In genomic region chr11:101582054-101583035, GRCm38 (mm10) we compare ENCODE assay signal across 8 mouse cellular contexts. TPM values are rescaled to one million over a fixed set of nuclear protein-coding genes. Genes with fewer than 3 reads are reported as not detected.
A peak's percentile ranks its signal among the peaks of the same experiment; 100 is the strongest.
DNase-seq lines count a peak whose midpoint lies in the region; ATAC-seq and TF ChIP-seq lines count a peak whose summit lies in the region.

Gene Tmem106a, plus strand, starts transcription at chr11:101582242.

- H3K9me3 ChIP-seq in heart, embryonic 15.5 days (replicated peaks): no peaks in the 10 kb centered on the region
- H3K9me3 ChIP-seq in megakaryocyte, embryonic 14.5 days: no peaks in the 10 kb centered on the region

- H3K27ac ChIP-seq in embryonic fibroblast, embryonic 13.5 days (ENCODE audit: insufficient read depth, low read length): no peak within 1 kb of the TSS
- no peak within 1 kb of the TSS for H3K27ac ChIP-seq in heart, embryonic 15.5 days
- peak within 1 kb of the TSS; percentile 45; the same call in 1 of the 2 replicates for H3K27ac ChIP-seq in spleen, adult 2 months (ENCODE audit: insufficient read depth, low read length)

- no peaks in the 10 kb centered on the region for H3K4me1 ChIP-seq in embryonic fibroblast, embryonic 13.5 days (ENCODE audit: control insufficient read depth, insufficient read depth, low read length)
- H3K4me1 ChIP-seq in heart, embryonic 15.5 days (replicated peaks): peaks cover 7% of the 10 kb centered on the region
- peaks cover 31% of the 10 kb centered on the region for H3K4me1 ChIP-seq in megakaryocyte, embryonic 14.5 days
- peaks cover 7% of the 10 kb centered on the region; the same call in 1 of the 2 replicates for H3K4me1 ChIP-seq in spleen, adult 2 months (ENCODE audit: control insufficient read depth, insufficient read depth, insufficient read length)

- DNase-seq in 3T3-L1 (ENCODE audit: low read depth, low spot score) (peak; percentile 82), ZHBTc4 (ENCODE audit: low read depth, low spot score) (peak; percentile 95)
- DNase-seq in kidney, postnatal 14 days: peak; percentile 87
- DNase-seq in spleen, adult 2 months (ENCODE audit: low read depth in 1 of 2, low spot score in 2 of 2): peak; percentile 12 to 46
- no peak for DNase-seq in frontal cortex, postnatal 25 days (ENCODE audit: low spot score in 2 of 2)

- TF ChIP-seq CTCF in embryonic fibroblast, embryonic 13.5 days (IDR thresholded peaks at IDR 0.05; ENCODE audit: borderline replicate concordance, insufficient read depth, low read length): no peak
- no peak for TF ChIP-seq CTCF in spleen, adult 2 months (IDR thresholded peaks at IDR 0.05; ENCODE audit: extremely low read depth, insufficient read depth, insufficient read length, insufficient replicate concordance)

- peak within 1 kb of the TSS; percentile 62 for H3K4me2 ChIP-seq in heart, embryonic 15.5 days

- peak within 1 kb of the TSS; percentile 45 for H3K4me3 ChIP-seq in embryonic fibroblast, embryonic 13.5 days (ENCODE audit: insufficient read depth, low read length)
- peak within 1 kb of the TSS; percentile 52 for H3K4me3 ChIP-seq in heart, embryonic 15.5 days
- H3K4me3 ChIP-seq in megakaryocyte, embryonic 14.5 days (replicated peaks): peak within 1 kb of the TSS; percentile 91
- H3K4me3 ChIP-seq in spleen, adult 2 months (ENCODE audit: extremely low read depth, insufficient read depth, insufficient read length): peak within 1 kb of the TSS; percentile 60

- ATAC-seq in heart, embryonic 15.5 days (replicated peaks; ENCODE audit: insufficient number of reproducible peaks, insufficient read depth, low FRiP score, low read depth): peak; percentile 79

- peak within 1 kb of the TSS; percentile 51; the same call in 1 of the 2 replicates for H3K9ac ChIP-seq in heart, embryonic 15.5 days

- WGBS in heart, embryonic 15.5 days: 18% methylated on average over 30 of the region's 31 CpGs
- 19% methylated on average over 29 of the region's 31 CpGs for WGBS in spleen, adult 2 months

- peaks cover 38% of the 10 kb centered on the region for H3K36me3 ChIP-seq in heart, embryonic 15.5 days
- peaks cover 84% of the 10 kb centered on the region for H3K36me3 ChIP-seq in megakaryocyte, embryonic 14.5 days (replicated peaks; ENCODE audit: low read length)
- peaks cover 19% of the 10 kb centered on the region for H3K36me3 ChIP-seq in spleen, adult 2 months (ENCODE audit: control insufficient read depth, insufficient read depth, low read length)

- no peaks in the 10 kb centered on the region for H3K27me3 ChIP-seq in heart, embryonic 15.5 days
- H3K27me3 ChIP-seq in megakaryocyte, embryonic 14.5 days (replicated peaks): no peaks in the 10 kb centered on the region
- no peaks in the 10 kb centered on the region for H3K27me3 ChIP-seq in spleen, adult 2 months (ENCODE audit: control insufficient read depth, insufficient read depth, low read length)

- TF ChIP-seq POLR2A in embryonic fibroblast, embryonic 13.5 days (IDR thresholded peaks at IDR 0.05; ENCODE audit: low read depth, low read length): peak; percentile 63
- no peak; the same call in 1 of the 2 replicates for TF ChIP-seq POLR2A in spleen, adult 2 months (IDR thresholded peaks at IDR 0.05; ENCODE audit: low read depth, low read length)

RNA-seq across cellular contexts. Expression of gene Tmem106a, which starts in this region (rescaled TPM):
- 13.3 and 15.6 TPM in 2 replicates for polyA plus RNA-seq in embryonic fibroblast, embryonic 13.5 days (2011; ENCODE audit: insufficient read length, low read depth, missing spikeins)
- 4.8 and 6.8 TPM in 2 replicates for polyA plus RNA-seq in heart, embryonic 15.5 days (2015; fragmentation: Nextera tagmentation; extraction: Ambion mirVana)
- 3.4 and 23.5 TPM in 2 replicates for polyA plus RNA-seq in megakaryocyte, embryonic 14.5 days (2012; ENCODE audit: insufficient read depth, low replicate concordance)
- 28.1 and 33.1 TPM in 2 replicates for polyA plus RNA-seq in spleen, adult 2 months (2012; rRNA removed)

Comparison
In these comparisons a context has a peak if more than half of its experiments do, and no peak if none do; other contexts are left out.
1. DNase-seq: peak in 3T3-L1 (single experiment), ZHBTc4 (single experiment), kidney, postnatal 14 days (single experiment) and spleen, adult 2 months (2 of 2); none in frontal cortex, postnatal 25 days (0 of 2).
2. Peak in every context shown above with its lines, with median percentiles within 50 percentile points of each other: H3K4me3 ChIP-seq.